Comparison of ENCODE assay signal across 8 mouse cellular contexts in genomic region chr2:152411471-152411870, GRCm38 (mm10). TPM values are rescaled to one million over a fixed set of nuclear protein-coding genes. Genes with fewer than 3 reads are reported as not detected.
A peak's percentile ranks its signal among the peaks of the same experiment; 100 is the strongest.
DNase-seq lines count a peak whose midpoint lies in the region; ATAC-seq and TF ChIP-seq lines count a peak whose summit lies in the region.

No protein-coding gene starts in this region.

- H3K36me3 ChIP-seq in heart, embryonic 11.5 days (ENCODE audit: control insufficient read depth, insufficient read depth, low read length), result no peaks in the 10 kb centered on the region
- no peaks in the 10 kb centered on the region for H3K36me3 ChIP-seq in heart, postnatal 0 days (replicated peaks; ENCODE audit: control insufficient read depth, insufficient read depth, low read length)
- no peaks in the 10 kb centered on the region for H3K36me3 ChIP-seq in liver, postnatal 0 days (replicated peaks; ENCODE audit: insufficient read depth, low read length)

- peak overlapping the region; percentile 100 for H3K27ac ChIP-seq in heart, embryonic 11.5 days (ENCODE audit: low read depth, low read length)
- no peak overlapping the region; the same call in 1 of the 2 replicates for H3K27ac ChIP-seq in brown adipose tissue, adult 24 weeks (replicated peaks; ENCODE audit: low read depth, low read length)
- peak overlapping the region; percentile 86 for H3K27ac ChIP-seq in heart, postnatal 0 days (ENCODE audit: low read depth)
- H3K27ac ChIP-seq in liver, postnatal 0 days (ENCODE audit: low read depth), result peak overlapping the region; percentile 44

- TF ChIP-seq CTCF in heart, postnatal 0 days (IDR thresholded peaks at IDR 0.05; ENCODE audit: low read depth), result no peak
- TF ChIP-seq CTCF in liver, postnatal 0 days (IDR thresholded peaks at IDR 0.05; ENCODE audit: low read depth), result no peak

- intact Hi-C loops in heart, postnatal 25 days (cut with DNase I), result no loop called here

- peaks cover 28% of the 10 kb centered on the region for H3K4me1 ChIP-seq in heart, embryonic 11.5 days (ENCODE audit: control insufficient read depth, insufficient read depth, low read length)
- H3K4me1 ChIP-seq in brown adipose tissue, adult 24 weeks (ENCODE audit: control insufficient read depth, insufficient read depth, insufficient read length, low read length), result peaks cover 6% of the 10 kb centered on the region
- H3K4me1 ChIP-seq in heart, postnatal 0 days (ENCODE audit: control insufficient read depth, insufficient read depth), result peaks cover 30% of the 10 kb centered on the region
- peaks cover 36% of the 10 kb centered on the region for H3K4me1 ChIP-seq in liver, postnatal 0 days (ENCODE audit: insufficient read depth)

- peak overlapping the region; percentile 95 for H3K4me2 ChIP-seq in heart, embryonic 11.5 days
- peak overlapping the region; percentile 82 for H3K4me2 ChIP-seq in heart, postnatal 0 days (ENCODE audit: low read depth, low read length)
- peak overlapping the region; percentile 89; the same call in 1 of the 2 replicates for H3K4me2 ChIP-seq in liver, postnatal 0 days (ENCODE audit: low read depth, low read length)

- peak overlapping the region; percentile 96 for H3K4me3 ChIP-seq in heart, embryonic 11.5 days (ENCODE audit: low read depth, low read length)
- H3K4me3 ChIP-seq in brown adipose tissue, adult 24 weeks (ENCODE audit: insufficient read depth, low read depth, low read length), result peak overlapping the region; percentile 10; the same call in 1 of the 2 replicates
- H3K4me3 ChIP-seq in heart, postnatal 0 days (ENCODE audit: low read depth, low read length), result peak overlapping the region; percentile 23
- H3K4me3 ChIP-seq in liver, postnatal 0 days (ENCODE audit: low read depth, low read length), result no peak overlapping the region

- DNase-seq in heart, postnatal 25 days (ENCODE audit: low spot score), result no peak
- DNase-seq in heart, postnatal 0 days (ENCODE audit: low spot score), result no peak
- no peak for DNase-seq in liver, postnatal 0 days
- DNase-seq in retina, embryonic 14.5 days (ENCODE audit: low spot score), result no peak

- peak overlapping the region; percentile 100 for H3K9ac ChIP-seq in heart, embryonic 11.5 days (ENCODE audit: low read depth, low read length)
- peak overlapping the region; percentile 13; the same call in 1 of the 2 replicates for H3K9ac ChIP-seq in heart, postnatal 0 days (replicated peaks; ENCODE audit: low read depth, low read length)
- 0 out of 2 replicates have a peak overlapping the region, but pooled peaks have one; percentile 5 for H3K9ac ChIP-seq in liver, postnatal 0 days (replicated peaks)

- ATAC-seq in heart, embryonic 11.5 days (replicated peaks; ENCODE audit: insufficient number of reproducible peaks, low FRiP score, low TSS enrichment), result no peak
- ATAC-seq in heart, postnatal 0 days (ENCODE audit: insufficient read depth, low read depth), result no peak
- no peak for ATAC-seq in liver, postnatal 0 days
- ATAC-seq in inflammation-experienced regulatory T-cells, adult 6 months, result no peak
- ATAC-seq in granulocyte monocyte progenitor cell, adult 5-6 weeks (replicated peaks; ENCODE audit: poor library complexity, severe bottlenecking), result no peak

- WGBS in heart, embryonic 11.5 days (ENCODE audit: insufficient replicate concordance), result 8% methylated on average over 7 of the region's 7 CpGs
- 16% methylated on average over 7 of the region's 7 CpGs for WGBS in heart, postnatal 0 days
- 34% methylated on average over 7 of the region's 7 CpGs for WGBS in liver, postnatal 0 days (ENCODE audit: insufficient replicate concordance)

- TF ChIP-seq EP300 in heart, postnatal 0 days (IDR thresholded peaks at IDR 0.05; ENCODE audit: low read depth), result no peak
- TF ChIP-seq EP300 in liver, postnatal 0 days (IDR thresholded peaks at IDR 0.05; ENCODE audit: low read depth), result no peak

- peaks cover 5% of the 10 kb centered on the region; the same call in 1 of the 2 replicates for H3K9me3 ChIP-seq in heart, embryonic 11.5 days (replicated peaks; ENCODE audit: control insufficient read depth, low read length)
- H3K9me3 ChIP-seq in heart, postnatal 0 days (replicated peaks; ENCODE audit: control insufficient read depth, low read length), result no peaks in the 10 kb centered on the region
- 0 out of 2 replicates have a peak, but pooled peaks cover 3% of the 10 kb centered on the region for H3K9me3 ChIP-seq in liver, postnatal 0 days (ENCODE audit: low read length)

- no peaks in the 10 kb centered on the region for H3K27me3 ChIP-seq in heart, embryonic 11.5 days (ENCODE audit: control insufficient read depth, insufficient read depth, low read length)
- H3K27me3 ChIP-seq in heart, postnatal 0 days (ENCODE audit: control insufficient read depth, insufficient read depth, low read length), result no peaks in the 10 kb centered on the region
- no peaks in the 10 kb centered on the region for H3K27me3 ChIP-seq in liver, postnatal 0 days (ENCODE audit: insufficient read depth, low read length)

RNA-seq across cellular contexts. Expression of gene Zcchc3, which starts 3.4 kb away (rescaled TPM):
- 50.9 and 55.4 TPM in 2 replicates for polyA plus RNA-seq in heart, embryonic 11.5 days (2014; fragmentation: Nextera tagmentation; extraction: Ambion mirVana)
- 10 to 100 TPM in 1 of 2 experiments, 1 to 10 TPM in 1; 9.7 to 10.1 TPM for total RNA-seq in heart, postnatal 25 days (2021)
- polyA plus RNA-seq in brown adipose tissue, adult 24 weeks (2012; ENCODE audit: insufficient read depth, insufficient read length, missing spikeins), result 1.2 and 1.4 TPM in 2 replicates
- total RNA-seq in heart, postnatal 0 days (2014; rRNA removed; ENCODE audit: low replicate concordance), result 21.1 and 27.2 TPM in 2 replicates
- polyA plus RNA-seq in heart, postnatal 0 days (2015; fragmentation: Nextera tagmentation; extraction: Ambion mirVana), result 18.3 and 20.6 TPM in 2 replicates
- 6.4 and 7.4 TPM in 2 replicates for polyA plus RNA-seq in liver, postnatal 0 days (2015; fragmentation: Nextera tagmentation; extraction: Ambion mirVana)
- under 1 TPM; 0.34 to 0.95 (median 0.93) TPM for polyA plus RNA-seq in inflammation-experienced regulatory T-cells, adult 6 months (2017; shearing (Covaris generic))
- 3.7 and 9.4 TPM in 2 replicates for total RNA-seq in granulocyte monocyte progenitor cell, adult 5-6 weeks (2014; fragmentation: Nextera tagmentation)
- total RNA-seq in granulocyte monocyte progenitor cell, adult 5-6 weeks (2017), result 4.8 and 4.9 TPM in 2 replicates

RNA-seq across cellular contexts. Expression of gene 6820408C15Rik, which starts 3.9 kb away (rescaled TPM):
- polyA plus RNA-seq in heart, embryonic 11.5 days (2014; fragmentation: Nextera tagmentation; extraction: Ambion mirVana), result 1.4 and 1.5 TPM in 2 replicates
- total RNA-seq in heart, postnatal 25 days (2021), result 1 to 10 TPM; 2.8 to 3.0 TPM
- polyA plus RNA-seq in brown adipose tissue, adult 24 weeks (2012; ENCODE audit: insufficient read depth, insufficient read length, missing spikeins), result 0.71 and 0.79 TPM in 2 replicates
- total RNA-seq in heart, postnatal 0 days (2014; rRNA removed; ENCODE audit: low replicate concordance), result 0.15 and 1.7 TPM in 2 replicates
- 5.4 and 5.6 TPM in 2 replicates for polyA plus RNA-seq in heart, postnatal 0 days (2015; fragmentation: Nextera tagmentation; extraction: Ambion mirVana)
- polyA plus RNA-seq in liver, postnatal 0 days (2015; fragmentation: Nextera tagmentation; extraction: Ambion mirVana), result 0.13 and 0.42 TPM in 2 replicates
- not detected for polyA plus RNA-seq in inflammation-experienced regulatory T-cells, adult 6 months (2017; shearing (Covaris generic))
- total RNA-seq in granulocyte monocyte progenitor cell, adult 5-6 weeks (2014; fragmentation: Nextera tagmentation), result 0.75 TPM in 1 of 2 replicates, not detected in the other
- total RNA-seq in granulocyte monocyte progenitor cell, adult 5-6 weeks (2017), result not detected in 2 replicates

RNA-seq across cellular contexts. Expression of gene Sox12, which starts 13.6 kb away (rescaled TPM):
- polyA plus RNA-seq in heart, embryonic 11.5 days (2014; fragmentation: Nextera tagmentation; extraction: Ambion mirVana), result 12.9 and 13.9 TPM in 2 replicates
- total RNA-seq in heart, postnatal 25 days (2021), result 1 to 10 TPM; 9.5 to 9.7 TPM
- polyA plus RNA-seq in brown adipose tissue, adult 24 weeks (2012; ENCODE audit: insufficient read depth, insufficient read length, missing spikeins), result 0.46 and 0.99 TPM in 2 replicates
- 19.9 and 30.0 TPM in 2 replicates for total RNA-seq in heart, postnatal 0 days (2014; rRNA removed; ENCODE audit: low replicate concordance)
- polyA plus RNA-seq in heart, postnatal 0 days (2015; fragmentation: Nextera tagmentation; extraction: Ambion mirVana), result 5.0 and 5.5 TPM in 2 replicates
- 1.2 and 1.3 TPM in 2 replicates for polyA plus RNA-seq in liver, postnatal 0 days (2015; fragmentation: Nextera tagmentation; extraction: Ambion mirVana)
- under 1 TPM in 2 of 3 experiments, not detected in 1; 0.39 to 0.49 TPM for polyA plus RNA-seq in inflammation-experienced regulatory T-cells, adult 6 months (2017; shearing (Covaris generic))
- total RNA-seq in granulocyte monocyte progenitor cell, adult 5-6 weeks (2014; fragmentation: Nextera tagmentation), result 8.6 and 10.5 TPM in 2 replicates
- 1.5 and 2.4 TPM in 2 replicates for total RNA-seq in granulocyte monocyte progenitor cell, adult 5-6 weeks (2017)

RNA-seq across cellular contexts. Expression of gene Nrsn2, which starts 35.0 kb away (rescaled TPM):
- 3.8 and 5.5 TPM in 2 replicates for polyA plus RNA-seq in heart, embryonic 11.5 days (2014; fragmentation: Nextera tagmentation; extraction: Ambion mirVana)
- total RNA-seq in heart, postnatal 25 days (2021), result not detected
- polyA plus RNA-seq in brown adipose tissue, adult 24 weeks (2012; ENCODE audit: insufficient read depth, insufficient read length, missing spikeins), result not detected in 2 replicates
- not detected in 2 replicates for total RNA-seq in heart, postnatal 0 days (2014; rRNA removed; ENCODE audit: low replicate concordance)
- 0.12 and 0.33 TPM in 2 replicates for polyA plus RNA-seq in heart, postnatal 0 days (2015; fragmentation: Nextera tagmentation; extraction: Ambion mirVana)
- polyA plus RNA-seq in liver, postnatal 0 days (2015; fragmentation: Nextera tagmentation; extraction: Ambion mirVana), result not detected in 2 replicates
- not detected for polyA plus RNA-seq in inflammation-experienced regulatory T-cells, adult 6 months (2017; shearing (Covaris generic))
- not detected in 2 replicates for total RNA-seq in granulocyte monocyte progenitor cell, adult 5-6 weeks (2014; fragmentation: Nextera tagmentation)
- not detected in 2 replicates for total RNA-seq in granulocyte monocyte progenitor cell, adult 5-6 weeks (2017)

RNA-seq across cellular contexts. Expression of gene Defb23, which starts 52.9 kb away (rescaled TPM):
- not detected in 2 replicates for polyA plus RNA-seq in heart, embryonic 11.5 days (2014; fragmentation: Nextera tagmentation; extraction: Ambion mirVana)
- not detected for total RNA-seq in heart, postnatal 25 days (2021)
- polyA plus RNA-seq in brown adipose tissue, adult 24 weeks (2012; ENCODE audit: insufficient read depth, insufficient read length, missing spikeins), result not detected in 2 replicates
- total RNA-seq in heart, postnatal 0 days (2014; rRNA removed; ENCODE audit: low replicate concordance), result not detected in 2 replicates
- not detected in 2 replicates for polyA plus RNA-seq in heart, postnatal 0 days (2015; fragmentation: Nextera tagmentation; extraction: Ambion mirVana)
- polyA plus RNA-seq in liver, postnatal 0 days (2015; fragmentation: Nextera tagmentation; extraction: Ambion mirVana), result not detected in 2 replicates
- polyA plus RNA-seq in inflammation-experienced regulatory T-cells, adult 6 months (2017; shearing (Covaris generic)), result not detected
- not detected in 2 replicates for total RNA-seq in granulocyte monocyte progenitor cell, adult 5-6 weeks (2014; fragmentation: Nextera tagmentation)
- total RNA-seq in granulocyte monocyte progenitor cell, adult 5-6 weeks (2017), result not detected in 2 replicates

Comparison
In these comparisons a context has a peak if more than half of its experiments do, and no peak if none do; other contexts are left out.
1. H3K9ac ChIP-seq: peak in every context shown above with its lines; median percentile 100 in heart, embryonic 11.5 days; 13 in heart, postnatal 0 days; 5 in liver, postnatal 0 days.